Mouse (Mus musculus): ENCODE data around the gene Trim13. TPM values are rescaled to one million over a fixed set of nuclear protein-coding genes. Genes with fewer than 3 reads are reported as not detected.

The Trim13 gene
- 39.9 TPM for polyA plus RNA-seq (2014; fragmentation: Illumina TruSeq; extraction: RNeasy Lipid Tissue Mini Kit (QIAGEN cat#74804); ENCODE audit: low read depth, low replicate concordance)

GRCm38 (mm10) chr14:61597968-61598367 lies at the start of gene Trim13:
Gene Trim13 (plus strand): TSS chr14:61598247.

GRCm38 (mm10) chr14:61556289-61557147 lies 41.5 kb upstream of the Trim13 start, which contains the start of gene Spryd7:
Gene Spryd7 (minus strand): TSS chr14:61556886.

GRCm38 (mm10) chr14:61607157-61607556 lies 9.1 kb downstream of the Trim13 start, which contains the start of gene Kcnrg:
Gene Kcnrg (plus strand): TSS chr14:61607457.

Other genes with a start within 250 kb of the Trim13 start
- gene Ebpl, start 237.8 kb upstream of the Trim13 start, polyA plus RNA-seq (2014; fragmentation: Illumina TruSeq; extraction: RNeasy Lipid Tissue Mini Kit (QIAGEN cat#74804); ENCODE audit: low read depth, low replicate concordance) = 2.3 TPM
- gene Kpna3, start 158.4 kb upstream of the Trim13 start, polyA plus RNA-seq (2014; fragmentation: Illumina TruSeq; extraction: RNeasy Lipid Tissue Mini Kit (QIAGEN cat#74804); ENCODE audit: low read depth, low replicate concordance) = 79.0 TPM
- 76.9 TPM for gene Spryd7, start 41.4 kb upstream of the Trim13 start, polyA plus RNA-seq (2014; fragmentation: Illumina TruSeq; extraction: RNeasy Lipid Tissue Mini Kit (QIAGEN cat#74804); ENCODE audit: low read depth, low replicate concordance)
- 0.49 TPM for gene Kcnrg, start 9.2 kb downstream of the Trim13 start, polyA plus RNA-seq (2014; fragmentation: Illumina TruSeq; extraction: RNeasy Lipid Tissue Mini Kit (QIAGEN cat#74804); ENCODE audit: low read depth, low replicate concordance)